Mouse (Mus musculus) heart, embryonic 11.5 days (tissue): Measurements from ENCODE around the gene Fam47e. TPM values are rescaled to one million over a fixed set of nuclear protein-coding genes. Genes with fewer than 3 reads are reported as not detected.
"Not testable (repeated sequence)": the region's sequence is repeated elsewhere in the genome, so short reads cannot be mapped to it uniquely, and the experiment has no call there.

ENCODE experiments used
- ATAC-seq: fragments of 200-750 bp; cut with Nextera tagmentation; replicated peaks from 2 replicates; pipeline ENCODE4 v1.8.0; 2017; ENCODE audit warnings: moderate library complexity; ENCODE audit not compliant: insufficient number of reproducible peaks, low FRiP score, low TSS enrichment
- H3K27ac ChIP-seq: fragments of 300-500 bp; sonication (generic); 2 replicates; pipeline ENCODE4 v1.5.1; 2014; ENCODE audit warnings: mild to moderate bottlenecking, low read depth, low read length
- H3K27me3 ChIP-seq: fragments of 300-500 bp; sonication (generic); 2 replicates; pipeline ENCODE4 v1.6.1; 2014; ENCODE audit warnings: mild to moderate bottlenecking, low read length, mixed read lengths; ENCODE audit not compliant: control insufficient read depth, insufficient read depth
- H3K36me3 ChIP-seq: fragments of 300-500 bp; sonication (generic); 2 replicates; pipeline ENCODE4 v1.6.1; 2014; ENCODE audit warnings: mild to moderate bottlenecking, low read length, moderate library complexity, mixed read lengths; ENCODE audit not compliant: control insufficient read depth, insufficient read depth
- H3K4me1 ChIP-seq: fragments of 300-500 bp; sonication (generic); 2 replicates; pipeline ENCODE4 v1.6.1; 2014; ENCODE audit warnings: low read length; ENCODE audit not compliant: control insufficient read depth, insufficient read depth
- H3K4me2 ChIP-seq: fragments of 300-500 bp; sonication (generic); 2 replicates; pipeline ENCODE4 v1.6.1; 2014; ENCODE audit warnings: mild to moderate bottlenecking, moderate library complexity
- H3K4me3 ChIP-seq: fragments of 300-500 bp; sonication (generic); 2 replicates; pipeline ENCODE4 v1.5.1; 2014; ENCODE audit warnings: low read depth, low read length
- H3K9ac ChIP-seq: fragments of 300-500 bp; sonication (generic); 2 replicates; pipeline ENCODE4 v1.6.1; 2014; ENCODE audit warnings: mild to moderate bottlenecking, low read depth, low read length, moderate library complexity
- H3K9me3 ChIP-seq: fragments of 300-500 bp; sonication (generic); replicated peaks from 2 replicates; pipeline ENCODE4 v1.6.1; 2016; ENCODE audit warnings: low read length; ENCODE audit not compliant: control insufficient read depth
- WGBS: fragments of 180-500 bp; shearing (Covaris S2); extraction: QIAGEN DNeasy Blood & Tissue Kit; methylation state at CpG from one replicate; pipeline ENCODE4 v1.1.7; 2014; ENCODE audit not compliant: insufficient replicate concordance; 5-methylcytosine and 5-hydroxymethylcytosine counted together
- polyA plus RNA-seq: library from polyadenylated mRNA; unstranded; fragments of >200 nt; fragmentation: Nextera tagmentation; extraction: Ambion mirVana; gene quantifications from 2 replicates; pipeline ENCODE4 v1.2.1, GENCODE M21; 2014

The Fam47e gene
- not detected in 2 replicates for polyA plus RNA-seq

DNA sequence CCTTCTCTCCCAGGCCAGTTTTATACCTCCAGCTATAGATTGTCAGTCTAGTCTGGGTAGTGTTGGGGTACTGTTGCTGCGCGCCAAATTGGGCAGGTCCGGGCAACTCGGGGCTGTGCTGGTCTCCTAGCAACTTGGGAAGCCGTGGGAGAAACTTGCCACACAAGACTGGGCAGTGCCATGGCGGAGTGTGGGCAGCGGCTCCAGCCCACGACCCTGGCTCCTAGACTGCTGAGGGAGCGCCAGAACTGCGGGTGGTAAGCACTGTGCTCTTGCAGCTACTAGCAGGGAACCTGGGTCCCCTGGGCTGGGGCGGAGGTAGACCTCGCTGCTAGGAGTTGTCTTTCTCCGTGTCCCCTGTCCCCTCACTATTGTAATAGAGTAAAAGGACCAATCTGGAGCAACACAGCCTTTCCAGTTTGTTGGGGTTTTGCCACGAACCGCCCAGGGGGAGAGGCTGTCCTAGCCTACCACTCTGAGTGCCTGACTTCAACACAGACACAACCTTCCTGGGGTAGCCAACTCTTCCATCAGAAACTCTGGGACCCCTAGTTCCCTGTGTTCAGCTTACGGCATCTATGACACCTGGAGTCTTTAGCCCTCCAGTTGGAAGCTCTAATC lies at the start of gene Fam47e:
Gene Fam47e, plus strand, starts transcription at position 179 of the 621 bp plus-strand sequence.
- H3K4me1 ChIP-seq, result no peaks in the 10 kb centered on the region
- no peak within 1 kb of the TSS for H3K4me2 ChIP-seq
- H3K27ac ChIP-seq, result no peak within 1 kb of the TSS
- ATAC-seq, result no peak
- H3K27me3 ChIP-seq, result no peaks in the 10 kb centered on the region
- no peaks in the 10 kb centered on the region for H3K36me3 ChIP-seq
- H3K4me3 ChIP-seq, result no peak within 1 kb of the TSS
- no peak within 1 kb of the TSS for H3K9ac ChIP-seq
- 69% methylated on average over 16 of the region's 16 CpGs for WGBS
- no peaks in the 10 kb centered on the region; the same call in 1 of the 2 replicates for H3K9me3 ChIP-seq

DNA sequence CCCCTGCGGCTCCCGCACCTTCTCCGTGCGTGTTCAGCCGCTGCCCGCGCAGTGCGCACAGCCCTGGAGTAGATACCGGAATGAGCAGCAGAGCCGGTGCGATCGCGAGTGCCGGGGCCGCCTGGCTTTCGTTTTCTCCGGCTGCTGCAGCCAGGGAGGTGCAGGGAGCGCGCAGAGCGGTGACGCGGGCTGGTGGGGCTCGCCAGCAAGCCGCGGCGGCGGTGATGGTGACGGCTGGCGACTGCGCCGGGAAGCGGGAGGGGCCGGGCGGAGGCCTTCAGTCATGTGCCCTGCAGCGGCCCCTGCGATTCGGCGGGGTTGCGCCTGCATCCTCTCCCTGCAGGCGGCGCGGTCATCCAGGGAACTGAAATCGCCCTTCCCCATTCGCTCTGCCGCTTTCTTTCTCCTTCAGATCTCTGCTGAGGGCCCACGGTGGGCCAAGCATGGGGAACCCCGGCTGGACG lies 49.4 kb upstream of the Fam47e start:
- H3K9me3 ChIP-seq, result no peaks in the 10 kb centered on the region
- H3K9ac ChIP-seq, result peak overlapping the region; percentile 96
- H3K4me1 ChIP-seq, result peaks cover 10% of the 10 kb centered on the region
- H3K4me3 ChIP-seq, result peak overlapping the region; percentile 65
- peak overlapping the region; percentile 74 for H3K4me2 ChIP-seq
- no peaks in the 10 kb centered on the region for H3K27me3 ChIP-seq
- H3K27ac ChIP-seq, result peak overlapping the region; percentile 97
- 1% methylated on average over 48 of the region's 48 CpGs for WGBS
- peak; percentile 94 for ATAC-seq
- H3K36me3 ChIP-seq, result no peaks in the 10 kb centered on the region

DNA sequence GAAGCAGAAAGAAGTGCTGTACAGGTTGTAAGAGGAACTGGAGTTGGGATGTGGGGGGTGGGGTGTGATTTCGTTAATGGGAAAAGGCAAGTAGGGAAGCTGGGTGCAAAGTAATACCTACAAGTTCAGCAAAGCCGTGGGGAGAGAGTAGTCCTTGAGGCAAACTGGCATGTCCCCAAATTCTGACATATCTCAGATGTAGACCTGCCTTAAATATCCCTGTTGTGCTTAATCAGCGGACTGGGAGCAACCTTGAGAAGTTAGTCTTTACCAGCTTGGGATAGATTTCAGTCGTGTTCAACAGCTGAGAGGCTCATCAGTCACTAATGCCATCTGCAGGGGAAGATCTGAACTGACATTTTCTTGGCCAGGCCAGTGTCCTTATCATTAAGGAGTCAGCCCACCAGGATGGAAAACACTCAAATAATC lies 48.6 kb upstream of the Fam47e start:
- Histone ChIP-seq H3K4me1 (peaks cover 10% of the 10 kb centered on the region), H3K36me3 (no peaks in the 10 kb centered on the region), H3K27me3 (no peaks in the 10 kb centered on the region), H3K4me2 (peak overlapping the region; percentile 74), H3K9ac (peak overlapping the region; percentile 96), H3K9me3 (no peaks in the 10 kb centered on the region), H3K4me3 (peak overlapping the region; percentile 65), H3K27ac (peak overlapping the region; percentile 97; the same call in 1 of the 2 replicates)
- no peak for ATAC-seq
- WGBS, result 20% methylated on average over 4 of the region's 4 CpGs

DNA sequence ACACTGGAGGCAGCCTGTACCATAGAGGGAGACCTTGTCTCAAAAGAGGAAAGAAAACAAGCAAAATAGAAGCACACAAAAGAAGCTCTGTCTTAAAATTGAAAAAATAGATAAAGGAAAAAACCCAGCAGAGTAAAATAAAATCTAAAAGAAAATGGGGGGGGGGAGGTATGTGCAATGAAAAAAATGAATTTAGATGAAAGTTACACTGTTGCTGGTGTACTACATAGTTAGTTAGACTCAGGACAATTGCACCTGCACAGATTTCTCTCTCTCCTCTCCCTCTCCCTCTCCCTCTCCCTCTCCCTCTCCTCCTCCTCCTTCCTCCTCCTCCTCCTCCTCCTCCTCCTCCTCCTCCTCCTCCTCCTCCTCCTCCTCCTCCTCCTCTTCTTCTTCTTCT lies 48.1 kb upstream of the Fam47e start, which contains the start of gene Scarb2:
Gene Scarb2, minus strand, starts transcription at position 101 of the 400 bp plus-strand sequence.
- Histone ChIP-seq H3K9ac (peak within 1 kb of the TSS; percentile 96), H3K9me3 (no peaks in the 10 kb centered on the region), H3K27ac (peak within 1 kb of the TSS; percentile 97), H3K27me3 (no peaks in the 10 kb centered on the region), H3K4me1 (peaks cover 10% of the 10 kb centered on the region), H3K4me2 (peak within 1 kb of the TSS; percentile 74), H3K4me3 (peak within 1 kb of the TSS; percentile 65), H3K36me3 (no peaks in the 10 kb centered on the region)
- no peak for ATAC-seq

DNA sequence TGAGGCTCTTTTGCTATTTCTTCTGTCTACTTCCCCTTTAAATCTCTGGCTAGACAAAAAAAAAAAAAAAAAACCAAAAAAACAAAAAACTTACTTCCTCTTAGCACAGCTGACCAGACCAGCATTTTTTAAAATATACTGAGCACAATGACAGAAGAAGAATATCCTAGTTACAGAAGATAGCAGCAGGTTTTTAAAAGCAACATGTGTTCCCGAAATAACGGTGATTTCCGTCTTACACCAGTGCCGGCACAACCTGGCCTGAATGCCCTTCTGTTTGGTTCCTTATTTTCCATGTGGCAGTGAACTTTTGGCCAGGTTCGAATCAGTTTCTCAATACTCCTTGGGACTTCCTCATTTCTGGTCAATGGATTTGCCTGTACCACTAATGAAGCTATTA lies 46.0 kb upstream of the Fam47e start:
- 89% methylated on average over 5 of the region's 5 CpGs for WGBS
- H3K4me2 ChIP-seq, result no peak overlapping the region
- H3K9me3 ChIP-seq, result no peaks in the 10 kb centered on the region
- H3K4me1 ChIP-seq, result peaks cover 6% of the 10 kb centered on the region
- H3K27me3 ChIP-seq, result no peaks in the 10 kb centered on the region
- no peak overlapping the region for H3K27ac ChIP-seq
- ATAC-seq, result no peak
- H3K9ac ChIP-seq, result no peak overlapping the region
- no peak overlapping the region for H3K4me3 ChIP-seq
- H3K36me3 ChIP-seq, result no peaks in the 10 kb centered on the region

DNA sequence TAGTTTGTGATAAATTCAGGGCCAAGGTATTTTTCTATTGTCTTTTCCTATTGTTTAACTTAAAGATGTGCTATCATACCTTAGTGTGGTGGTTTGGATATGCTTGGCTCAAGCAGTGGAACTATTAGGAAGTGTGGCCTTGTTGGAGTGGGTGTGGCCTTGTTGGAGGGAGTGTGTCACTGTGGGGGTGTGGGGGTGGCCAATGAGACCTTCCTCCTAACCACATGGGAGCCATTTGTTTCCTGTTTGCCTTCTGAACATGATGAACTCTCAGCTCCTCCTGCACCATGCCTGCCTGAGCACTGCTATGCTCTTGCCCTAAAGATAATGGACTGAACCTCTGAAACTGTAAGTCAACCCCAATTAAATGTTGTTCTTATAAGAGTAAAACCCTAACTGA lies 43.6 kb upstream of the Fam47e start:
- no peaks in the 10 kb centered on the region for H3K36me3 ChIP-seq
- H3K9ac ChIP-seq, result no peak overlapping the region
- no peak overlapping the region for H3K4me2 ChIP-seq
- H3K4me3 ChIP-seq, result no peak overlapping the region
- H3K4me1 ChIP-seq, result peaks cover 1% of the 10 kb centered on the region
- no peak overlapping the region for H3K27ac ChIP-seq
- no peak for ATAC-seq
- H3K27me3 ChIP-seq, result no peaks in the 10 kb centered on the region
- H3K9me3 ChIP-seq, result no peaks in the 10 kb centered on the region

DNA sequence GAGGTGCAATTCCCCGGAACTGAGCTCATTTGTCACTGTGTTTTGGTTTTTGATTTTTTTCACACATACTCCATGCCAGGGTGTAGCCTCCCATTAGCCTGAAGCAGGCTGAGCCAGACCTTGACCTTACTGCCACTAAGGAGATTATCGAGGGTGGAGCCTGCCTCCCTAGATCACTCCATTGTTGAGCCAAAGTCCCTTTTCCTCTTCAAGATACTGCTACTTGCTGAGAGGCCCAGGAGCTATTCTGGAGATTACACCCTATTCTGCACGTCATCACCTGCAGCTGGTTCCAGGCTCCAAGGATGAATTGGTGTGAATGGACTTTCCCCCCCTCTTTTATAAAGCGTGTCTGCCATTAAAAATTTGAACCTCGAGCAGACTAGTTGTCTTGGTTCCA lies 42.8 kb upstream of the Fam47e start:
- Histone ChIP-seq H3K27ac (no peak overlapping the region), H3K4me3 (no peak overlapping the region), H3K9me3 (no peaks in the 10 kb centered on the region), H3K36me3 (no peaks in the 10 kb centered on the region), H3K4me1 (no peaks in the 10 kb centered on the region), H3K4me2 (no peak overlapping the region), H3K27me3 (no peaks in the 10 kb centered on the region), H3K9ac (no peak overlapping the region)
- 85% methylated on average over 5 of the region's 5 CpGs for WGBS
- no peak for ATAC-seq

DNA sequence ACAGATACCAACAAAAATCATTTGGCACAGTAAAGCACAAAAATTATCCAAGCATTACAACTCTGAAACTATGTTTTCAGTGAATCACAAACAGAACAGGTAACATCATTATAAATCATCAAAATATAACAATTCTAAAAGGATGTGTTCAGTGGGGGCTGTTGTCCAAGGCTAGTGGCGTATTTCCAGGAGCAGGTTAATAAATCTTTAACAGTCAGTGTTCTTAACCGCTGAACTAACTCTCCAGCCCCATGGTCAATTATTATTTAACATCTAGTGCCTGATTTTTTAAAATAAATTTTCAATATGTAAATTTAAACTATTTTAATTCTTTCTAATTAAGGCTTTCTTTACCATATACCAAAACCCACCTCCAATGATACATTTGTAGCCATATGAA lies 33.7 kb upstream of the Fam47e start:
- not testable (repeated sequence) for H3K9me3 ChIP-seq, H3K4me2 ChIP-seq, H3K9ac ChIP-seq, H3K36me3 ChIP-seq, H3K4me3 ChIP-seq, ATAC-seq, H3K27ac ChIP-seq, H3K4me1 ChIP-seq, H3K27me3 ChIP-seq
- 81% methylated on average over 2 of the region's 2 CpGs for WGBS

DNA sequence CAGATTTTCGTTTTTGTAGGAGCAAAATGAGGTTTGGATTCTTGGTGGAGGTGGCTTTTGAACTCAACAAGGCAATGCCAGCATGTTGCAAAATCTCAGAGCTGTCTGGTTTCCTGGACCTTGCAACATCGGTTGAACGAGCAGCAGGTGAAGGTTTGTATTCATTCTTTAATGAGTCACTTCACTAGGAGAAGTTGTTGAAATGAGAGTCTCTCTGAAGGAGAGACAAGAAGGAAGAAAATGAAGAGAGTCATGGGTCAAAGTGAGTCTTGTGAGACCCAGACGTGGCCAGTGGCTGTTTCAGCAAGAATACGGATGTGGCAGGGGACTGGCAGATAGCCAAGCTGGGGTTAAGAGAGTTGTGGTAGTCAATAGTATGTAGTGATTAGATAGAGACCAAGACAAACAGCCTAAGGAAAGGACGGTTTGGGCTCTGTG lies 30.0 kb upstream of the Fam47e start:
- ATAC-seq, result no peak
- no peak overlapping the region for H3K4me2 ChIP-seq
- H3K27me3 ChIP-seq, result no peaks in the 10 kb centered on the region
- H3K9me3 ChIP-seq, result no peaks in the 10 kb centered on the region
- H3K4me3 ChIP-seq, result no peak overlapping the region
- 52% methylated on average over 6 of the region's 6 CpGs for WGBS
- H3K4me1 ChIP-seq, result no peaks in the 10 kb centered on the region
- H3K27ac ChIP-seq, result no peak overlapping the region
- no peak overlapping the region for H3K9ac ChIP-seq
- no peaks in the 10 kb centered on the region for H3K36me3 ChIP-seq
